Mouse (Mus musculus) adrenal gland, postnatal 10 days (tissue): Measurements from ENCODE around the gene Tlcd2. TPM values are rescaled to one million over a fixed set of nuclear protein-coding genes. Genes with fewer than 3 reads are reported as not detected.
A peak's percentile ranks its signal among the peaks of the same experiment; 100 is the strongest.

ENCODE experiments used
- DNase-seq: peaks from one replicate; pipeline ENCODE4 v3.0.0; 2021; ENCODE audit warnings: mixed read lengths
- microRNA-seq: library from miRNA; unstranded; fragments of <30 nt; microRNA quantifications from one replicate; pipeline ENCODE4 v1.2.0, GENCODE M21; 2021
- total RNA-seq, 2 experiments: library from RNA; stranded (reverse); gene quantifications; 2 replicates each; pipeline ENCODE4 v1.2.3; 2021

Tlcd2 gene
- total RNA-seq, 2 experiments from 2014 or later = 20.9 to 24.6 TPM

DNA sequence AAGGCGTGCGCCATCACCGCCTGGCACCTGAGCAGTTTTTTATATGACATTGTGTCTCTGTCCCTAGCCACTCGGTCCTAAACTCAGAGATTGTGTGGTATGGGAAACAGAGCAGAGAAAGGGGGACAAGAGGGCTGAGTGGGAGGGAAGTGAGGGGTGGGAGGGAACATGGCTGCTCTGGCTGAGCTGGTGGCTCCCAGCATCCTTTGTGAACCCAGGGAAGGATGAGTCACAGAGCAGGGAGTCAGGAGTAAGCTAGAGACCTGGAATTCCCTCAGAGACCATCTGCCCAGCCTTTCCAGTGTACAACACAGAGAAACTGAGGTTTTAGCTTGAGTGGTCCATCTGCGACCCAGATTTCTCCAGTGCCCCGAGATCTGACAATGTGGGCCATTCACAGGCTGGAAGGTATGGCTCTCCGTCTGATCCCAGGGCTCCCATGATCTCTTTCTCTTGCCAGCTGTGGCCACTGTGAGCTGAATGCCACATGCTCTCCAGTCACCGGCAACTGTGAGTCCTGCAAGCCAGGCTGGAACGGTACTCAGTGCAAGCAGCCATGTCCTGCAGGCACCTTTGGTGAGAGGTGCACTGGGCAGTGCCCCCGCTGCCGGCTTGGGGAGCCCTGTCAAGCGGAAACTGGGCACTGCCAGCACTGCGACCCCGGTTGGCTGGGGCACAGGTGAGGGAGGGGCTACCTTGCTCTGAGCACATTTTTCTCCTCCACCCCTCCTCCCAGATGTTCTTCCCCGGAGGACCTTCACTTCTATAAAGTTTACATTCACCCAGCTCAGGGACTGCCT, 58.5 kb downstream of the Tlcd2 start:
- no peak for DNase-seq

Small RNA genes lying within 50 kb of the gene (microRNA-seq; reads per million reads assigned to microRNA genes)
- gene Mir22 = 38,281 reads per million, percentile 99 among the genes with 10 or more reads in this experiment

Other genes starting within 250 kb of the Tlcd2 start
- gene Rpa1, start 113.4 kb upstream of the Tlcd2 start, total RNA-seq = 10 to 100 TPM; 60.0 to 72.0 TPM
- gene Smyd4, start 113.3 kb upstream of the Tlcd2 start, total RNA-seq = 1 to 10 TPM; 7.8 to 9.3 TPM
- gene Serpinf1, start 39.0 kb upstream of the Tlcd2 start, total RNA-seq = 100 to 1,000 TPM; 121 to 219 TPM
- 100 to 1,000 TPM; 112 to 253 TPM for gene Serpinf2, start 22.1 kb upstream of the Tlcd2 start, total RNA-seq
- 10 to 100 TPM; 13.0 to 15.2 TPM for gene Wdr81, start 7.0 kb upstream of the Tlcd2 start, total RNA-seq
- 100 to 1,000 TPM; 112 to 130 TPM for gene Prpf8, start 25.1 kb downstream of the Tlcd2 start, total RNA-seq
- 10 to 100 TPM; 17.3 to 23.7 TPM for gene Rilp, start 48.4 kb downstream of the Tlcd2 start, total RNA-seq
- 10 to 100 TPM; 13.3 to 20.0 TPM for gene Scarf1, start 51.8 kb downstream of the Tlcd2 start, total RNA-seq
- 10 to 100 TPM; 21.1 to 27.9 TPM for gene Slc43a2, start 70.0 kb downstream of the Tlcd2 start, total RNA-seq
- gene Pitpna, start 126.4 kb downstream of the Tlcd2 start, total RNA-seq = 100 to 1,000 TPM; 130 to 139 TPM
- 10 to 100 TPM; 30.7 to 43.0 TPM for gene Inpp5k, start 169.3 kb downstream of the Tlcd2 start, total RNA-seq
- gene Myo1c, start 188.8 kb downstream of the Tlcd2 start, total RNA-seq = 100 to 1,000 TPM; 128 to 132 TPM
- 10 to 100 TPM; 93.2 to 96.5 TPM for gene Crk, start 217.5 kb downstream of the Tlcd2 start, total RNA-seq